Mouse (Mus musculus) embryonic facial prominence, embryonic 11.5 days (tissue): ENCODE data around the gene Ghrh. TPM values are rescaled to one million over a fixed set of nuclear protein-coding genes. Genes with fewer than 3 reads are reported as not detected.
"Not testable (repeated sequence)": the region's sequence is repeated elsewhere in the genome, so short reads cannot be mapped to it uniquely, and the experiment has no call there.

Experiments
- ATAC-seq: fragments of 200-750 bp; cut with Nextera tagmentation; replicated peaks from 2 replicates; pipeline ENCODE4 v1.8.0; 2017; ENCODE audit warnings: low read depth; ENCODE audit not compliant: insufficient number of reproducible peaks, low FRiP score, low TSS enrichment
- DNase-seq: peaks from one replicate; pipeline ENCODE4 v3.0.0-alpha.2; 2015; ENCODE audit warnings: low spot score
- H3K27ac ChIP-seq: fragments of 300-500 bp; sonication (generic); replicated peaks from 2 replicates; pipeline ENCODE4 v1.5.1; 2014; ENCODE audit warnings: mild to moderate bottlenecking, low read depth, low read length, control low read depth
- H3K27me3 ChIP-seq: fragments of 300-500 bp; sonication (generic); 2 replicates; pipeline ENCODE4 v1.6.1; 2014; ENCODE audit warnings: mild to moderate bottlenecking, low read length, moderate library complexity, mixed read lengths; ENCODE audit not compliant: control insufficient read depth, insufficient read depth
- H3K36me3 ChIP-seq: fragments of 300-500 bp; sonication (generic); replicated peaks from 2 replicates; pipeline ENCODE4 v1.6.1; 2014; ENCODE audit warnings: low read depth, mild to moderate bottlenecking, low read length, moderate library complexity, mixed read lengths; ENCODE audit not compliant: control insufficient read depth, insufficient read depth
- H3K4me1 ChIP-seq: fragments of 300-500 bp; sonication (generic); 2 replicates; pipeline ENCODE4 v1.6.1; 2014; ENCODE audit warnings: low read length, mixed read lengths; ENCODE audit not compliant: control insufficient read depth, insufficient read depth
- H3K4me2 ChIP-seq: fragments of 300-500 bp; sonication (generic); 2 replicates; pipeline ENCODE4 v1.6.1; 2014; ENCODE audit warnings: low read depth, mild to moderate bottlenecking, control low read depth, low read length, moderate library complexity
- H3K4me3 ChIP-seq: fragments of 300-500 bp; sonication (generic); 2 replicates; pipeline ENCODE4 v1.5.1; 2014; ENCODE audit warnings: low read depth, low read length, control low read depth
- H3K9ac ChIP-seq: fragments of 300-500 bp; sonication (generic); replicated peaks from 2 replicates; pipeline ENCODE4 v1.6.1; 2014; ENCODE audit warnings: mild to moderate bottlenecking, control low read depth, low read length
- H3K9me3 ChIP-seq: fragments of 300-500 bp; sonication (generic); replicated peaks from 2 replicates; pipeline ENCODE4 v1.6.1; 2016; ENCODE audit warnings: mild to moderate bottlenecking, low read length, inconsistent platforms, mixed read lengths; ENCODE audit not compliant: control insufficient read depth
- WGBS: fragments of 180-500 bp; shearing (Covaris S2); extraction: QIAGEN DNeasy Blood & Tissue Kit; methylation state at CpG from one replicate; pipeline ENCODE4 v1.1.7; 2014; 5-methylcytosine and 5-hydroxymethylcytosine counted together
- polyA plus RNA-seq: library from polyadenylated mRNA; unstranded; fragments of >200 nt; fragmentation: Nextera tagmentation; extraction: Ambion mirVana; gene quantifications from 2 replicates; pipeline ENCODE4 v1.2.1, GENCODE M21; 2014

Gene Ghrh
- polyA plus RNA-seq = 2.2 and 2.6 TPM in 2 replicates

DNA sequence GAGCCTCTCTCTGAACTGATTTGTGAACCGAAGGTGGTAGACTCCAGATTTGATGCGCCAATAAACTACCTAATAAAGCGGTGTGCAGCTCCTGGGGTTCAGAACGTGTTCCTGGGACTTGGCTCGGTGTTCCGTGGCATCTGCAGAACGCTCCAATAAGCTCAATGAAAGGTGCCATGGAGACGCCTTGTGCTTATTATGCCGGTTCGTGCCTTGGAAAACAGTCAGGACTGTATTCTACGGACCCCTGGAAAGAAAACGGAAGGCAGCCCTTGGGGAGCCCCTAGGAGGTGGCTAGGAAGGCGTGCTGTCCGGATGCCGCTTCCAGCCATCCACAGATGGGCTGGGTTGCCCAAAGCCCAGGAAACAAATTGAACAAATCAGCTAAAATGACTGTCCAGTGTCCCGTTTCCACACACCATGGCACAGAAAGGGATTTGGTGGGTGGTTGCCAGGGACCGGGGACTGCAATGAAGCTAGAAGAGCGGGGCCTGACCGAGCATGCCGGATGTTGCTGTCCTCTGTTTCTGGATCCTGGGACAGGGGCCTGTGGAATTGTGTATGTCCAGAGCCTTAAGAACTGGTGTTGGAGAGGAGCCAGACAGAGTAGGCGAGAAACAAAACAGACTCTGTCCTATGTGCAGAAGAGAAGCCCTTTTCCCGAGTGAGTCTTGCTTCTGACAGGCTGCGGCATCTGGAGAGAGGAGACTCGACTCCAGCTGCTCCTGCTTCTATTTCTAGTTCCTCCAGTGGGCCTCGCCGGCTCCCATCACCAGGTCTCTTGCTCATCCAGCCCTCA, at the start of gene Ghrh:
Gene Ghrh (minus strand): TSS at position 146 of the 799 bp plus-strand sequence.
- Histone ChIP-seq H3K27ac (peak within 1 kb of the TSS; percentile 29; the same call in 1 of the 2 replicates), H3K4me2 (no peak within 1 kb of the TSS), H3K9ac (0 out of 2 replicates have a peak within 1 kb of the TSS, but pooled peaks have one; percentile 29), H3K27me3 (no peaks in the 10 kb centered on the region), H3K36me3 (no peaks in the 10 kb centered on the region), H3K4me1 (no peaks in the 10 kb centered on the region), H3K4me3 (no peak within 1 kb of the TSS), H3K9me3 (no peaks in the 10 kb centered on the region)
- DNase-seq = no peak
- ATAC-seq = no peak
- WGBS = 76% methylated on average over 26 of the region's 26 CpGs

- Histone ChIP-seq H3K27ac (no peak overlapping the region), H3K27me3 (no peaks in the 10 kb centered on the region), H3K9ac (0 out of 2 replicates have a peak overlapping the region, but pooled peaks have one; percentile 9), H3K4me1 (no peaks in the 10 kb centered on the region; the same call in 1 of the 2 replicates), H3K36me3 (peaks cover 4% of the 10 kb centered on the region), H3K4me2 (no peak overlapping the region), H3K9me3 (no peaks in the 10 kb centered on the region), H3K4me3 (no peak overlapping the region)
- DNase-seq = no peak
- ATAC-seq = no peak
- WGBS = 22% methylated on average over 13 of the region's 13 CpGs
These were observed 48.7 kb upstream of the Ghrh start for GRCm38 (mm10) chr2:157395960-157396359.

- H3K27ac ChIP-seq = no peak overlapping the region
- no peak for DNase-seq
These were observed 48.1 kb upstream of the Ghrh start for GRCm38 (mm10) chr2:157395371-157395770.

GRCm38 (mm10) chr2:157394868-157395267, 47.6 kb upstream of the Ghrh start:
- Histone ChIP-seq H3K4me3 (no peak overlapping the region), H3K4me2 (no peak overlapping the region), H3K27me3 (no peaks in the 10 kb centered on the region), H3K4me1 (no peaks in the 10 kb centered on the region; the same call in 1 of the 2 replicates), H3K9ac (no peak overlapping the region), H3K36me3 (peaks cover 4% of the 10 kb centered on the region), H3K27ac (no peak overlapping the region), H3K9me3 (no peaks in the 10 kb centered on the region)
- ATAC-seq = no peak
- DNase-seq = no peak
- WGBS = 63% methylated on average over 6 of the region's 6 CpGs

More at GRCm38 (mm10) chr2:157395371-157395770, 48.1 kb upstream of the Ghrh start:
- Histone ChIP-seq H3K27me3 (no peaks in the 10 kb centered on the region), H3K36me3 (peaks cover 4% of the 10 kb centered on the region), H3K9ac (no peak overlapping the region), H3K4me1 (no peaks in the 10 kb centered on the region; the same call in 1 of the 2 replicates), H3K4me2 (no peak overlapping the region), H3K9me3 (no peaks in the 10 kb centered on the region), H3K4me3 (no peak overlapping the region)
- 69% methylated on average over 5 of the region's 5 CpGs for WGBS
- no peak for ATAC-seq

DNA sequence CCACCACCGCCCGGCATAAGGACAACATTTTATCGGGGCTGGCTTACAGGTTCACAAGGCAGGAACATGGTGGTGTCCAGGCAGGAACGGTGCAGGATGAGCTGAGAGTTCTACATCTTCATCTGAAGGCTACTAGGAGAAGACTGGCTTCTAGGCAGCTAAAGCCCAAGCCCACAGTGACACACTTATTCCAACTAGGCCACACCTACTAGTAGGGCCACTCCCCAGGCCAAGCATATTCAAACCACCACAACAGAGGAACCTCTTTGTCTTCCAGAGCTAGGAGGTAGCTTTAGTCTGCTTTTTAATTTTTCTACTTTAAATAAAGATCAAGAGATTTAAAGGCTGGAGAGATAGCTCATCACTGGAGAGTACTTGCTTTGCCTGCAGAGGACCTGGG, 46.2 kb upstream of the Ghrh start:
- DNase-seq (no peak), ATAC-seq (no peak)
- H3K36me3 ChIP-seq = peaks cover 4% of the 10 kb centered on the region
- no peak overlapping the region for H3K9ac ChIP-seq
- H3K9me3 ChIP-seq = no peaks in the 10 kb centered on the region
- no peaks in the 10 kb centered on the region for H3K27me3 ChIP-seq
- WGBS = 97% methylated on average over 4 of the region's 4 CpGs
- H3K27ac ChIP-seq = no peak overlapping the region
- H3K4me1 ChIP-seq = no peaks in the 10 kb centered on the region; the same call in 1 of the 2 replicates
- no peak overlapping the region for H3K4me2 ChIP-seq
- no peak overlapping the region for H3K4me3 ChIP-seq

- no peaks in the 10 kb centered on the region for H3K27me3 ChIP-seq
These were observed 45.0 kb upstream of the Ghrh start for GRCm38 (mm10) chr2:157392331-157392730.

GRCm38 (mm10) chr2:157389591-157389921, 42.2 kb upstream of the Ghrh start:
- WGBS = 80% methylated on average over 7 of the region's 7 CpGs
- no peak for ATAC-seq

More at GRCm38 (mm10) chr2:157392331-157392730, 45.0 kb upstream of the Ghrh start:
- H3K36me3 ChIP-seq = no peaks in the 10 kb centered on the region
- ATAC-seq = no peak
- H3K4me3 ChIP-seq = no peak overlapping the region
- 97% methylated on average over 2 of the region's 2 CpGs for WGBS
- H3K4me1 ChIP-seq = no peaks in the 10 kb centered on the region; the same call in 1 of the 2 replicates
- H3K9me3 ChIP-seq = no peaks in the 10 kb centered on the region
- H3K9ac ChIP-seq = no peak overlapping the region
- H3K4me2 ChIP-seq = no peak overlapping the region
- no peak overlapping the region for H3K27ac ChIP-seq
- DNase-seq = no peak

GRCm38 (mm10) chr2:157388901-157389590, 41.7 kb upstream of the Ghrh start:
- 93% methylated on average over 14 of the region's 14 CpGs for WGBS

More at GRCm38 (mm10) chr2:157389591-157389921, 42.2 kb upstream of the Ghrh start:
- Histone ChIP-seq H3K27ac (no peak overlapping the region), H3K4me1 (no peaks in the 10 kb centered on the region), H3K9ac (no peak overlapping the region), H3K4me2 (no peak overlapping the region), H3K27me3 (no peaks in the 10 kb centered on the region), H3K4me3 (no peak overlapping the region), H3K9me3 (no peaks in the 10 kb centered on the region), H3K36me3 (no peaks in the 10 kb centered on the region)
- no peak for DNase-seq

More at GRCm38 (mm10) chr2:157388901-157389590, 41.7 kb upstream of the Ghrh start:
- not testable (repeated sequence) for H3K27me3 ChIP-seq, H3K27ac ChIP-seq, H3K4me1 ChIP-seq, H3K9me3 ChIP-seq, DNase-seq, H3K9ac ChIP-seq, H3K4me2 ChIP-seq, H3K36me3 ChIP-seq, H3K4me3 ChIP-seq, ATAC-seq
